Mouse (Mus musculus) heart, adult 2 months (tissue): ENCODE measurements at regions not wholly inside any gene's neighbourhood (a gene's known extent, or its start where the extent isn't known, plus 50 kb on each side); places are given as distances from the start of the nearest gene placed in this dataset.

Experiments used
- CTCF ChIP-seq: fragments of 200-600 bp; IDR thresholded peaks from 2 replicates; pipeline ENCODE4 v1.8.1; 2022; ENCODE audit warnings: antibody characterized with exemption, mild to moderate bottlenecking, moderate library complexity
- POLR2A ChIP-seq: fragments of 200-500 bp; IDR thresholded peaks from 2 replicates; pipeline ENCODE4 v1.6.1; 2011; ENCODE audit warnings: mild to moderate bottlenecking, low read depth, low read length, control low read depth; ENCODE audit not compliant: insufficient read depth

DNA sequence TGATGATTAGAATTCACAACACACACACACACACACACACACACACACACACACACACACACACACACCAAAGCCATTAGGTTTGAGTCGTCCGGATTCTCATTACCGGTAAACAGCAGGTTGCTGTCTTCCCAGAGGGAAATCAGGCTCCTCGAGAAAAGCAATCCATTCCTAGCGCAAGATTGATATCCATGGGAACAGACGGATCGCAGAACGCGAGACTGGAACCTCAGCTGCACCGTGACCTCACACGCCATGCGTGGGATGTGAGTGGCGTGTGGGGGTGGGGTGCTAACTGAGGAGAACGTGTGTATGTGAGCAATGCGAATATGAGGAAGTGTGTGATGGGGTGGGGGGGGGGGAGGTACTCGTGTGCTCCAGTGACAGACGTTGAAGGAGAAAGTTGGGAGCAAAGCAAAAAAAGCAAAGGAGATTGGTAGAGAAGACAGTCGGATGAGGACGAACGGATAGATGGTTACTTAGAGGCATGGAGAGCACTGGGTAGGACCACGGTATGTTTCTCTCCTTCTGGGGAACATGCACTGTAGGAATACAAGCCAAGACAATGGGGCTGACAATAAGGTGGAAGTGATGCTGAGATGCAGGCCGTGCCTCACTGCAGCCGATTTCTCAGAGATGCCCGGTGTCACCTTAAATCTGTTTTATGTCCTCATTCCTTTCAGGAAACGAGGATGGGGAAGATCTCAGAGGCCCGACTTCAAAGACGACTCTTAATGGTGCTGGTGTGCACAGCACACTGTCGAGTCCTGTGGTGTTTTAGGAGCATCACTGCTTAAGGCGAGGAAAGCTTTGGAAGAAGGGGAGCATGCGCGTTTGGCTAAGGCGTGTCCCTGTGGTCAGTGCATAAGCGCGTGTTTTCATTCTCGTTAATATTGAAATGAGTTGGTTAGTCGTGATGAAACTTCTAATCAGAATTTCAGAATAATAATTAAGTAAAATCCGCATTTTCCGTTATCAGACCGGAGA, 516.7 kb upstream of the BB014433 start:
- TF ChIP-seq CTCF (no peak), POLR2A (no peak)
